Mouse (Mus musculus): ENCODE data around the gene Odf2. TPM values are rescaled to one million over a fixed set of nuclear protein-coding genes. Genes with fewer than 3 reads are reported as not detected.

Odf2 gene
- total and polyA plus RNA-seq, 3 experiments, result 35.4 to 54.6 (median 48.6) TPM

GRCm38 (mm10) chr2:29843231-29844105, 45.6 kb upstream of the Odf2 start:
- Histone ChIP-seq H3K4me2 (ENCODE audit: insufficient read depth, low read depth, poor library complexity, severe bottlenecking) (no peak overlapping the region), H3K27me3 (replicated peaks) (no peaks in the 10 kb centered on the region), H3K4me1 (ENCODE audit: control insufficient read depth in 1 of 2, insufficient read depth in 2 of 2) (peaks cover 0 to 10% of the 10 kb centered on the region in 2 experiments; a peak in 1 of 4 replicates), H3K9me3 (replicated peaks; ENCODE audit: low read length) (no peaks in the 10 kb centered on the region), H3K79me2 (replicated peaks; ENCODE audit: control insufficient read depth, extremely low read depth, insufficient read depth, poor library complexity, severe bottlenecking) (no peaks in the 10 kb centered on the region), H3K27ac (ENCODE audit: insufficient read depth, low read depth) (no peak overlapping the region), H3K36me3 (replicated peaks in 1 of 2; ENCODE audit: control insufficient read depth in 1 of 2, insufficient read depth in 1 of 2, low read length in 1 of 2) (peaks cover 49 to 94% of the 10 kb centered on the region in 2 experiments), H3K9ac (ENCODE audit: insufficient read depth, low read depth) (no peak overlapping the region), H3K4me3 (replicated peaks in 1 of 3; ENCODE audit: low read depth in 2 of 3, low read length in 2 of 3, poor library complexity in 1 of 3) (no peak overlapping the region)
- dilution Hi-C loops (cut with MboI; ENCODE audit: extremely low pct_ligation_motif_present, extremely low pct_unique_long_range_greater_than_20kb, low sequenced_read_pairs), result no loop called here
- in situ Hi-C loops (cut with MboI; ENCODE audit: low pct_ligation_motif_present, low pct_unique_long_range_greater_than_20kb, low sequenced_read_pairs), result no loop called here
- no peak for TF ChIP-seq TCF12 (IDR thresholded peaks at IDR 0.05; ENCODE audit: low read depth, low read length)
- TF ChIP-seq MYC (IDR thresholded peaks at IDR 0.05; ENCODE audit: low read depth, low read length), result no peak
- TF ChIP-seq ELF1 (IDR thresholded peaks at IDR 0.05; ENCODE audit: low read depth, low read length), result no peak
- TF ChIP-seq RAD21 (IDR thresholded peaks at IDR 0.05; ENCODE audit: low read depth, low read length), result no peak
- no peak for TF ChIP-seq JUND (conservative IDR thresholded peaks at IDR 0.05; ENCODE audit: low read depth, low read length)
- no peak for TF ChIP-seq HCFC1 (IDR thresholded peaks at IDR 0.05; ENCODE audit: low read depth, low read length)
- TF ChIP-seq MEF2A (IDR thresholded peaks at IDR 0.05; ENCODE audit: borderline replicate concordance, low read depth, low read length), result no peak
- TF ChIP-seq TBP (conservative IDR thresholded peaks at IDR 0.05; ENCODE audit: low read depth, low read length), result no peak
- TF ChIP-seq GABPA (IDR thresholded peaks at IDR 0.05; ENCODE audit: insufficient replicate concordance, low read depth, low read length), result no peak
- TF ChIP-seq CHD1 (IDR thresholded peaks at IDR 0.05; ENCODE audit: low read depth, low read length), result no peak
- no peak for TF ChIP-seq SMC3 (IDR thresholded peaks at IDR 0.05; ENCODE audit: low read depth, low read length)
- no peak for TF ChIP-seq EP300 (IDR thresholded peaks at IDR 0.05; ENCODE audit: low read length)
- no peak for TF ChIP-seq CTCF (conservative IDR thresholded peaks at IDR 0.05 in 1 of 2, IDR thresholded peaks at IDR 0.05 in 1 of 2; ENCODE audit: low read depth in 2 of 2, low read length in 2 of 2)
- DNase-seq (ENCODE audit: extremely low read depth), result no peak

- no peaks in the 10 kb centered on the region for H3K27me3 ChIP-seq (replicated peaks)
- H3K36me3 ChIP-seq (replicated peaks in 1 of 2; ENCODE audit: control insufficient read depth in 1 of 2, insufficient read depth in 1 of 2, low read length in 1 of 2), result peaks cover 45 to 93% of the 10 kb centered on the region in 2 experiments
- in situ Hi-C loops (cut with MboI; ENCODE audit: low pct_ligation_motif_present, low pct_unique_long_range_greater_than_20kb, low sequenced_read_pairs) (no loop called here), dilution Hi-C loops (cut with MboI; ENCODE audit: extremely low pct_ligation_motif_present, extremely low pct_unique_long_range_greater_than_20kb, low sequenced_read_pairs) (no loop called here)
- no peak overlapping the region for H3K4me2 ChIP-seq (ENCODE audit: insufficient read depth, low read depth, poor library complexity, severe bottlenecking)
- H3K4me1 ChIP-seq (ENCODE audit: control insufficient read depth in 1 of 2, insufficient read depth in 2 of 2), result peaks cover 0 to 3% of the 10 kb centered on the region in 2 experiments; a peak in 1 of 4 replicates
- no peak overlapping the region for H3K27ac ChIP-seq (ENCODE audit: insufficient read depth, low read depth)
- TF ChIP-seq E2F4 (IDR thresholded peaks at IDR 0.05; ENCODE audit: insufficient replicate concordance, low read depth, low read length) (no peak), USF1 (IDR thresholded peaks at IDR 0.05; ENCODE audit: low read depth, low read length) (no peak), ETS1 (conservative IDR thresholded peaks at IDR 0.05; ENCODE audit: low read depth, low read length) (no peak), UBTF (IDR thresholded peaks at IDR 0.05; ENCODE audit: low read depth, low read length) (no peak), NRF1 (IDR thresholded peaks at IDR 0.05; ENCODE audit: low read depth, low read length) (no peak), POLR2AphosphoS2 (IDR thresholded peaks at IDR 0.05; ENCODE audit: low read depth, low read length) (no peak), USF2 (conservative IDR thresholded peaks at IDR 0.05; ENCODE audit: low read depth, low read length) (no peak), ZMIZ1 (IDR thresholded peaks at IDR 0.05; ENCODE audit: low read depth, low read length) (no peak)
- no peak for DNase-seq (ENCODE audit: extremely low read depth)
- H3K9me3 ChIP-seq (replicated peaks; ENCODE audit: low read length), result no peaks in the 10 kb centered on the region
- H3K79me2 ChIP-seq (replicated peaks; ENCODE audit: control insufficient read depth, extremely low read depth, insufficient read depth, poor library complexity, severe bottlenecking), result no peaks in the 10 kb centered on the region
- H3K9ac ChIP-seq (ENCODE audit: insufficient read depth, low read depth), result no peak overlapping the region
- H3K4me3 ChIP-seq (replicated peaks in 1 of 3; ENCODE audit: low read depth in 2 of 3, low read length in 2 of 3, poor library complexity in 1 of 3), result no peak overlapping the region
Measured at GRCm38 (mm10) chr2:29844115-29844514, 44.9 kb upstream of the Odf2 start.

All from CH12.LX (cell line).